Mouse (Mus musculus) bone marrow macrophage, adult 2 months (primary cell): ENCODE measurements at regions not wholly inside any gene's neighbourhood (a gene's known extent, or its start where the extent isn't known, plus 50 kb on each side); places are given as distances from the start of the nearest gene placed in this dataset.

Source experiments
- CTCF ChIP-seq: IDR thresholded peaks from 2 replicates; pipeline ENCODE4 v1.5.1; 2012; ENCODE audit warnings: low read depth, mild to moderate bottlenecking, low read length, moderate library complexity
- POLR2A ChIP-seq: IDR thresholded peaks from 2 replicates; pipeline ENCODE4 v1.6.1; 2012; ENCODE audit warnings: mild to moderate bottlenecking, low read depth, low read length, borderline replicate concordance

DNA sequence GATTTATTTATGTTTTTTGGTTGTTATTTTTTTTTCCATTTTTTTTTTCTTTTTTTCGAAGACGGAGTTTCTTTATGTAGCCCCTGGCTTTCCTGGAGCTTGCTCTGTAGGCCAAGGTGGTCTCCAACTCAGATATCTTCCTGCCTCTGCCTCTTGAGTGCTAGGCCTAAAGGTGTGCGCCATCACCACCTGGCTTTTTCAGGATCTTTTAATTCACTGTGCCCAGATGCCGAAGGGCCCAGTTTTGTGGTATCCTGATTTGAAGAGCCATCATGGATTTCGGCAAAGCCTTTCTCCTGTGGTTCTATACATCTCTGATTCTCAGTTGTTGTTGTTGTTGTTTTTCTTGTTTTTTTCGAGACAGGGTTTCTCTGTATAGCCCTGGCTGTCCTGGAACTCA lies 72.3 kb upstream of the Nek6 start:
- TF ChIP-seq CTCF, result no peak
- TF ChIP-seq POLR2A, result no peak
